Mouse (Mus musculus) limb, embryonic 12.5 days (tissue): ENCODE results near the gene Nadsyn1. TPM values are rescaled to one million over a fixed set of nuclear protein-coding genes. Genes with fewer than 3 reads are reported as not detected.

Source experiments
- ATAC-seq: fragments of 200-750 bp; cut with Nextera tagmentation; 2 replicates; pipeline ENCODE4 v1.8.0; 2017; ENCODE audit warnings: low read depth, moderate TSS enrichment; ENCODE audit not compliant: insufficient number of reproducible peaks, insufficient read depth, low FRiP score, low TSS enrichment
- H3K27ac ChIP-seq: fragments of 300-500 bp; sonication (generic); 2 replicates; pipeline ENCODE4 v1.5.1; 2016; ENCODE audit warnings: mild to moderate bottlenecking, moderate library complexity
- H3K27me3 ChIP-seq: fragments of 300-500 bp; sonication (generic); 2 replicates; pipeline ENCODE4 v1.6.1; 2016; ENCODE audit warnings: mild to moderate bottlenecking, moderate library complexity
- H3K36me3 ChIP-seq: fragments of 300-500 bp; sonication (generic); 2 replicates; pipeline ENCODE4 v1.6.1; 2016; ENCODE audit warnings: mild to moderate bottlenecking, moderate library complexity
- H3K4me1 ChIP-seq: fragments of 300-500 bp; sonication (generic); replicated peaks from 2 replicates; pipeline ENCODE4 v1.6.1; 2016
- H3K4me2 ChIP-seq: fragments of 300-500 bp; sonication (generic); 2 replicates; pipeline ENCODE4 v1.6.1; 2016; ENCODE audit warnings: mild to moderate bottlenecking, moderate library complexity
- H3K4me3 ChIP-seq: fragments of 300-500 bp; sonication (generic); replicated peaks from 2 replicates; pipeline ENCODE4 v1.5.1; 2016; ENCODE audit warnings: mild to moderate bottlenecking
- H3K9ac ChIP-seq: fragments of 300-500 bp; sonication (generic); replicated peaks from 2 replicates; pipeline ENCODE4 v1.6.1; 2016; ENCODE audit warnings: mild to moderate bottlenecking, moderate library complexity
- H3K9me3 ChIP-seq: fragments of 300-500 bp; sonication (generic); 2 replicates; pipeline ENCODE4 v1.6.1; 2016; ENCODE audit warnings: mild to moderate bottlenecking, moderate library complexity
- WGBS: fragments of 180-500 bp; shearing (Covaris S2); methylation state at CpG from one replicate; pipeline ENCODE4 v1.1.7; 2016; 5-methylcytosine and 5-hydroxymethylcytosine counted together
- polyA plus RNA-seq: library from polyadenylated mRNA; unstranded; fragments of >200 nt; fragmentation: Nextera tagmentation; extraction: Ambion mirVana; gene quantifications from 2 replicates; pipeline ENCODE4 v1.2.1, GENCODE M21; 2016

Nadsyn1 gene
- polyA plus RNA-seq, 1 experiment from 2014 or later = 8.9 TPM

- Histone ChIP-seq H3K9me3 (no peaks in the 10 kb centered on the region), H3K4me3 (no peak overlapping the region), H3K27me3 (no peaks in the 10 kb centered on the region), H3K4me1 (peaks cover 17% of the 10 kb centered on the region), H3K36me3 (peaks cover 21% of the 10 kb centered on the region), H3K4me2 (no peak overlapping the region), H3K27ac (no peak overlapping the region), H3K9ac (no peak overlapping the region)
- no peak for ATAC-seq
- 78% methylated on average over 6 of the region's 6 CpGs for WGBS
These were observed 11.0 kb upstream of the Nadsyn1 start for GRCm38 (mm10) chr7:143833581-143834190.

GRCm38 (mm10) chr7:143832611-143833010 lies 10.0 kb upstream of the Nadsyn1 start:
- H3K4me3 ChIP-seq = no peak overlapping the region
- no peak for ATAC-seq
- H3K9me3 ChIP-seq = no peaks in the 10 kb centered on the region
- H3K4me1 ChIP-seq = peaks cover 17% of the 10 kb centered on the region
- H3K36me3 ChIP-seq = peaks cover 11% of the 10 kb centered on the region
- WGBS = 96% methylated on average over 2 of the region's 2 CpGs
- no peaks in the 10 kb centered on the region for H3K27me3 ChIP-seq
- no peak overlapping the region for H3K9ac ChIP-seq
- H3K4me2 ChIP-seq = no peak overlapping the region
- H3K27ac ChIP-seq = no peak overlapping the region

GRCm38 (mm10) chr7:143832196-143832595 lies 9.5 kb upstream of the Nadsyn1 start:
- Histone ChIP-seq H3K4me2 (no peak overlapping the region), H3K9me3 (no peaks in the 10 kb centered on the region), H3K9ac (no peak overlapping the region), H3K4me1 (peaks cover 17% of the 10 kb centered on the region), H3K36me3 (peaks cover 6% of the 10 kb centered on the region), H3K4me3 (no peak overlapping the region), H3K27me3 (no peaks in the 10 kb centered on the region), H3K27ac (no peak overlapping the region)
- WGBS = 86% methylated on average over 8 of the region's 8 CpGs
- no peak for ATAC-seq

GRCm38 (mm10) chr7:143830399-143830798 lies 7.8 kb upstream of the Nadsyn1 start:
- Histone ChIP-seq H3K4me2 (peak overlapping the region; percentile 86), H3K4me1 (peaks cover 17% of the 10 kb centered on the region), H3K27me3 (no peaks in the 10 kb centered on the region), H3K9ac (peak overlapping the region; percentile 65), H3K4me3 (peak overlapping the region; percentile 50), H3K9me3 (no peaks in the 10 kb centered on the region), H3K27ac (peak overlapping the region; percentile 92; the same call in 1 of the 2 replicates), H3K36me3 (no peaks in the 10 kb centered on the region)
- ATAC-seq = no peak; the same call in 1 of the 2 replicates
- 8% methylated on average over 6 of the region's 6 CpGs for WGBS

- Histone ChIP-seq H3K9ac (peak overlapping the region; percentile 65), H3K4me3 (peak overlapping the region; percentile 50), H3K9me3 (no peaks in the 10 kb centered on the region), H3K27me3 (no peaks in the 10 kb centered on the region), H3K4me2 (peak overlapping the region; percentile 86), H3K27ac (peak overlapping the region; percentile 92), H3K4me1 (peaks cover 17% of the 10 kb centered on the region), H3K36me3 (no peaks in the 10 kb centered on the region)
- peak; percentile 99 for ATAC-seq
- WGBS = under 1% methylated on average over 37 of the region's 37 CpGs
These were observed 7.1 kb upstream of the Nadsyn1 start for GRCm38 (mm10) chr7:143829504-143830331.

- H3K9ac ChIP-seq = no peak overlapping the region
- H3K36me3 ChIP-seq = no peaks in the 10 kb centered on the region
- WGBS = 91% methylated on average over 2 of the region's 2 CpGs
- no peak overlapping the region for H3K4me3 ChIP-seq
- H3K27ac ChIP-seq = no peak overlapping the region
- no peaks in the 10 kb centered on the region for H3K27me3 ChIP-seq
- H3K4me2 ChIP-seq = no peak overlapping the region
- no peaks in the 10 kb centered on the region for H3K9me3 ChIP-seq
- no peak for ATAC-seq
- H3K4me1 ChIP-seq = peaks cover 24% of the 10 kb centered on the region
These were observed 4.3 kb upstream of the Nadsyn1 start for GRCm38 (mm10) chr7:143826985-143827384.

GRCm38 (mm10) chr7:143823266-143823605 lies 587 bp upstream of the Nadsyn1 start:
- Histone ChIP-seq H3K9ac (peak overlapping the region; percentile 74), H3K4me2 (peak overlapping the region; percentile 84), H3K4me1 (peaks cover 11% of the 10 kb centered on the region), H3K27me3 (no peaks in the 10 kb centered on the region), H3K27ac (peak overlapping the region; percentile 79), H3K4me3 (peak overlapping the region; percentile 62), H3K36me3 (peaks cover 9% of the 10 kb centered on the region), H3K9me3 (no peaks in the 10 kb centered on the region)
- ATAC-seq = peak; percentile 40
- WGBS = 85% methylated on average over 4 of the region's 4 CpGs

GRCm38 (mm10) chr7:143821241-143821640 lies 1.4 kb downstream of the Nadsyn1 start:
- no peak overlapping the region for H3K4me3 ChIP-seq
- peaks cover 24% of the 10 kb centered on the region for H3K36me3 ChIP-seq
- H3K9ac ChIP-seq = no peak overlapping the region
- H3K4me2 ChIP-seq = no peak overlapping the region
- 80% methylated on average over 2 of the region's 2 CpGs for WGBS
- H3K9me3 ChIP-seq = no peaks in the 10 kb centered on the region
- no peak overlapping the region for H3K27ac ChIP-seq
- H3K4me1 ChIP-seq = peaks cover 11% of the 10 kb centered on the region
- H3K27me3 ChIP-seq = no peaks in the 10 kb centered on the region
- ATAC-seq = no peak

GRCm38 (mm10) chr7:143819201-143819600 lies 3.4 kb downstream of the Nadsyn1 start:
- peaks cover 44% of the 10 kb centered on the region for H3K36me3 ChIP-seq
- 77% methylated on average over 4 of the region's 4 CpGs for WGBS
- no peak for ATAC-seq

GRCm38 (mm10) chr7:143808909-143809308 lies 13.7 kb downstream of the Nadsyn1 start:
- H3K27me3 ChIP-seq = no peaks in the 10 kb centered on the region
- ATAC-seq = no peak
- H3K4me2 ChIP-seq = no peak overlapping the region
- H3K4me1 ChIP-seq = no peaks in the 10 kb centered on the region
- no peak overlapping the region for H3K9ac ChIP-seq
- H3K36me3 ChIP-seq = peaks cover 94% of the 10 kb centered on the region
- no peak overlapping the region for H3K4me3 ChIP-seq
- no peak overlapping the region for H3K27ac ChIP-seq
- 56% methylated on average over 1 of the region's 1 CpGs for WGBS
- H3K9me3 ChIP-seq = no peaks in the 10 kb centered on the region

More at GRCm38 (mm10) chr7:143819201-143819600, 3.4 kb downstream of the Nadsyn1 start:
- Histone ChIP-seq H3K4me2 (no peak overlapping the region), H3K4me3 (no peak overlapping the region), H3K27me3 (no peaks in the 10 kb centered on the region), H3K9ac (no peak overlapping the region), H3K27ac (no peak overlapping the region), H3K4me1 (peaks cover 11% of the 10 kb centered on the region), H3K9me3 (no peaks in the 10 kb centered on the region)

GRCm38 (mm10) chr7:143805199-143805624 lies 17.4 kb downstream of the Nadsyn1 start:
- H3K9me3 ChIP-seq = no peaks in the 10 kb centered on the region
- no peak overlapping the region for H3K4me3 ChIP-seq
- no peaks in the 10 kb centered on the region for H3K27me3 ChIP-seq
- H3K36me3 ChIP-seq = peaks cover 95% of the 10 kb centered on the region
- no peaks in the 10 kb centered on the region for H3K4me1 ChIP-seq
- H3K4me2 ChIP-seq = no peak overlapping the region
- no peak overlapping the region for H3K27ac ChIP-seq
- no peak overlapping the region for H3K9ac ChIP-seq
- 77% methylated on average over 5 of the region's 5 CpGs for WGBS
- no peak for ATAC-seq
